Comparison of ENCODE assay signal across 11 mouse cellular contexts in the genomic region with DNA sequence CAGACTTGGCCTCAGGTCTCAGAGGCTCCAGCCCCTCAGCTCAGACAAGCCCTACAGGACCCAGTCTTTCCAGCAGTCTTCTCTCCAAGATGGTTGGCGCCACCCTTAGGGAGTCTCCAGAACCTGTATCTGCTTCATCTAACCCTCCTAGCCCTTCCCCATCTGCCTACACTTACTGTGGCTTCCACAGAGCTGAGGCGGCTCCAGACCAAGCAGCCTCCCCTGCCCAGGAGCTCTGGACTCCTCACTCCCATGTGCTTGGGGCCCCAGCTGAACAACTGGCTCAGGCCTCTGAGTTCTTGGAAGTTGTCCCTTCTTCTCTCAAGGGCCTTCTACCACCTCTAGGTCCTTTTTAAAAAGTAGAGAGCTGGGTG. TPM values are rescaled to one million over a fixed set of nuclear protein-coding genes. Genes with fewer than 3 reads are reported as not detected.
DNase-seq lines count a peak whose midpoint lies in the region; ATAC-seq and TF ChIP-seq lines count a peak whose summit lies in the region.
"Had no signal": no experiment of that assay in that cellular context is flagged by ENCODE, and none has a peak within 500 bp of the region (broad histone marks: within the 10 kb centered on the region; RNA-seq: fewer than 3 reads in every experiment).

No protein-coding gene starts in this region.

- no peaks in the 10 kb centered on the region for H3K36me3 ChIP-seq in forebrain, embryonic 12.5 days (replicated peaks)
- no peaks in the 10 kb centered on the region for H3K36me3 ChIP-seq in forebrain, embryonic 10.5 days (replicated peaks)
- H3K36me3 ChIP-seq in erythroblast, embryonic 14.5 days (ENCODE audit: control insufficient read depth), result peaks cover 4% of the 10 kb centered on the region
- H3K36me3 ChIP-seq in liver, postnatal 0 days (replicated peaks; ENCODE audit: insufficient read depth, low read length), result 0 out of 2 replicates have a peak, but pooled peaks cover 2% of the 10 kb centered on the region
- H3K36me3 ChIP-seq: lung, embryonic 15.5 days had no signal

- ATAC-seq in forebrain, embryonic 12.5 days (ENCODE audit: low FRiP score), result 0 out of 2 replicates have a peak, but pooled peaks have one; percentile 27
- peak; percentile 33 for ATAC-seq in liver, postnatal 0 days
- ATAC-seq: forebrain, embryonic 13.5 days had no signal

- no peak for DNase-seq in forebrain, embryonic 10.5 days (ENCODE audit: extremely low spot score, low spot score)
- DNase-seq in left cerebral cortex, adult 2 months (ENCODE audit: extremely low spot score in 1 of 2, low spot score in 2 of 2), result no peak
- no peak for DNase-seq in left cerebral cortex, postnatal 25 days (ENCODE audit: low spot score in 2 of 2)
- DNase-seq in liver, postnatal 0 days, result no peak
- no peak for DNase-seq in adrenal gland, postnatal 14 days
- DNase-seq in adrenal gland, adult 2 months, result no peak
- DNase-seq: adrenal gland, adult 8-10 months had no signal

- no peaks in the 10 kb centered on the region for H3K9me3 ChIP-seq in forebrain, embryonic 12.5 days
- H3K9me3 ChIP-seq in forebrain, embryonic 10.5 days, result no peaks in the 10 kb centered on the region
- no peaks in the 10 kb centered on the region for H3K9me3 ChIP-seq in erythroblast, embryonic 14.5 days (ENCODE audit: control insufficient read depth, low read length)
- no peaks in the 10 kb centered on the region for H3K9me3 ChIP-seq in liver, postnatal 0 days (ENCODE audit: low read length)
- H3K9me3 ChIP-seq: forebrain, embryonic 13.5 days; lung, embryonic 15.5 days had no signal

- no peak overlapping the region for H3K4me3 ChIP-seq in forebrain, embryonic 12.5 days (replicated peaks)
- no peak overlapping the region for H3K4me3 ChIP-seq in forebrain, embryonic 10.5 days
- no peak overlapping the region for H3K4me3 ChIP-seq in left cerebral cortex, adult 2 months
- H3K4me3 ChIP-seq in erythroblast, embryonic 14.5 days (replicated peaks), result peak overlapping the region; percentile 17
- H3K4me3 ChIP-seq in liver, postnatal 0 days (ENCODE audit: low read depth, low read length), result no peak overlapping the region
- H3K4me3 ChIP-seq: forebrain, embryonic 13.5 days; lung, embryonic 15.5 days had no signal

- H3K4me1 ChIP-seq in forebrain, embryonic 12.5 days, result no peaks in the 10 kb centered on the region; the same call in 1 of the 2 replicates
- peaks cover 12% of the 10 kb centered on the region for H3K4me1 ChIP-seq in forebrain, embryonic 10.5 days
- H3K4me1 ChIP-seq in erythroblast, embryonic 14.5 days (ENCODE audit: control insufficient read depth), result peaks cover 56% of the 10 kb centered on the region
- H3K4me1 ChIP-seq in liver, postnatal 0 days (ENCODE audit: insufficient read depth), result peaks cover 25% of the 10 kb centered on the region

- intact Hi-C loops in left cerebral cortex, adult 2 months (cut with DNase I), result loop anchor here (2.0 to 5.0 kb wide), 3 partner anchors 81 to 135 kb away; partner anchors contain the start of genes Irf7 and Phrf1
- intact Hi-C loops in left cerebral cortex, postnatal 25 days (cut with DNase I), result loop anchor here (2.0 to 5.0 kb wide), 2 partner anchors 96 to 135 kb away; partner anchors contain the start of genes Irf7 and Phrf1

- H3K9ac ChIP-seq in forebrain, embryonic 12.5 days, result no peak overlapping the region
- 0 out of 2 replicates have a peak overlapping the region, but pooled peaks have one; percentile 9 for H3K9ac ChIP-seq in liver, postnatal 0 days (replicated peaks)
- H3K9ac ChIP-seq: forebrain, embryonic 13.5 days; lung, embryonic 15.5 days had no signal

- no peak for TF ChIP-seq EP300 in liver, postnatal 0 days (IDR thresholded peaks at IDR 0.05; ENCODE audit: low read depth)

- no peak overlapping the region for H3K27ac ChIP-seq in forebrain, embryonic 12.5 days
- H3K27ac ChIP-seq in forebrain, embryonic 10.5 days, result no peak overlapping the region; the same call in 1 of the 2 replicates
- peak overlapping the region; percentile 72; the same call in 1 of the 2 replicates for H3K27ac ChIP-seq in left cerebral cortex, adult 2 months
- peak overlapping the region; percentile 77 for H3K27ac ChIP-seq in liver, postnatal 0 days (ENCODE audit: low read depth)
- H3K27ac ChIP-seq: forebrain, embryonic 13.5 days; lung, embryonic 15.5 days had no signal

- peaks cover 63% of the 10 kb centered on the region for H3K27me3 ChIP-seq in forebrain, embryonic 12.5 days
- peaks cover 46% of the 10 kb centered on the region for H3K27me3 ChIP-seq in forebrain, embryonic 10.5 days (ENCODE audit: poor library complexity, severe bottlenecking)
- peaks cover 23% of the 10 kb centered on the region for H3K27me3 ChIP-seq in erythroblast, embryonic 14.5 days (ENCODE audit: control insufficient read depth)
- no peaks in the 10 kb centered on the region for H3K27me3 ChIP-seq in liver, postnatal 0 days (ENCODE audit: insufficient read depth, low read length)

- no peak overlapping the region for H3K4me2 ChIP-seq in forebrain, embryonic 12.5 days
- H3K4me2 ChIP-seq in liver, postnatal 0 days (ENCODE audit: low read depth, low read length), result no peak overlapping the region
- H3K4me2 ChIP-seq: forebrain, embryonic 13.5 days; lung, embryonic 15.5 days had no signal

- 60% methylated on average over 2 of the region's 2 CpGs for WGBS in forebrain, embryonic 12.5 days
- 60% methylated on average over 2 of the region's 2 CpGs for WGBS in forebrain, embryonic 10.5 days
- 58% methylated on average over 2 of the region's 2 CpGs for WGBS in liver, postnatal 0 days (ENCODE audit: insufficient replicate concordance)

- no peak for TF ChIP-seq CTCF in left cerebral cortex, adult 2 months (IDR thresholded peaks at IDR 0.05)
- no peak for TF ChIP-seq CTCF in liver, postnatal 0 days (IDR thresholded peaks at IDR 0.05; ENCODE audit: low read depth)

RNA-seq across cellular contexts. Expression of gene Eps8l2, which starts 25.1 kb away (rescaled TPM):
- 1.2 and 1.7 TPM in 2 replicates for polyA plus RNA-seq in forebrain, embryonic 12.5 days (2016; fragmentation: Nextera tagmentation; extraction: Ambion mirVana)
- 4.2 and 4.5 TPM in 2 replicates for polyA plus RNA-seq in forebrain, embryonic 10.5 days (2016; fragmentation: Nextera tagmentation; extraction: Ambion mirVana)
- total RNA-seq in left cerebral cortex, adult 2 months (2021), result 1 to 10 TPM; 3.6 to 5.3 TPM
- 1 to 10 TPM; 3.0 to 3.3 TPM for total RNA-seq in left cerebral cortex, postnatal 25 days (2021)
- polyA plus RNA-seq in erythroblast, embryonic 14.5 days (2012), result 0.05 and 0.09 TPM in 2 replicates
- 22.2 and 25.4 TPM in 2 replicates for polyA plus RNA-seq in liver, postnatal 0 days (2015; fragmentation: Nextera tagmentation; extraction: Ambion mirVana)
- total RNA-seq in adrenal gland, postnatal 14 days (2021), result 5.1 and 5.5 TPM in 2 replicates
- 1 to 10 TPM; 2.7 to 3.0 TPM for total RNA-seq in adrenal gland, adult 2 months (2021)
- 2.6 and 3.8 TPM in 2 replicates for polyA plus RNA-seq in adrenal gland, adult 2 months (2012; rRNA removed)

RNA-seq across cellular contexts. Expression of gene Taldo1, which starts 28.3 kb away (rescaled TPM):
- 397 and 407 TPM in 2 replicates for polyA plus RNA-seq in forebrain, embryonic 12.5 days (2016; fragmentation: Nextera tagmentation; extraction: Ambion mirVana)
- polyA plus RNA-seq in forebrain, embryonic 10.5 days (2016; fragmentation: Nextera tagmentation; extraction: Ambion mirVana), result 335 and 368 TPM in 2 replicates
- 10 to 100 TPM; 87.5 to 90.9 TPM for total RNA-seq in left cerebral cortex, adult 2 months (2021)
- total RNA-seq in left cerebral cortex, postnatal 25 days (2021), result 100 to 1,000 TPM; 103 TPM
- polyA plus RNA-seq in erythroblast, embryonic 14.5 days (2012), result 53.1 and 91.9 TPM in 2 replicates
- polyA plus RNA-seq in liver, postnatal 0 days (2015; fragmentation: Nextera tagmentation; extraction: Ambion mirVana), result 246 and 265 TPM in 2 replicates
- total RNA-seq in adrenal gland, postnatal 14 days (2021), result 479 and 481 TPM in 2 replicates
- total RNA-seq in adrenal gland, adult 2 months (2021), result 100 to 1,000 TPM; 640 to 700 TPM
- polyA plus RNA-seq in adrenal gland, adult 2 months (2012; rRNA removed), result 260 and 309 TPM in 2 replicates

RNA-seq across cellular contexts. Expression of gene Tmem80, which starts 36.2 kb away (rescaled TPM):
- 59.9 and 63.6 TPM in 2 replicates for polyA plus RNA-seq in forebrain, embryonic 12.5 days (2016; fragmentation: Nextera tagmentation; extraction: Ambion mirVana)
- 48.2 and 51.0 TPM in 2 replicates for polyA plus RNA-seq in forebrain, embryonic 10.5 days (2016; fragmentation: Nextera tagmentation; extraction: Ambion mirVana)
- total RNA-seq in left cerebral cortex, adult 2 months (2021), result 10 to 100 TPM; 33.3 to 34.9 TPM
- 10 to 100 TPM; 33.4 to 34.6 TPM for total RNA-seq in left cerebral cortex, postnatal 25 days (2021)
- polyA plus RNA-seq in erythroblast, embryonic 14.5 days (2012), result 4.6 TPM in 2 replicates
- polyA plus RNA-seq in liver, postnatal 0 days (2015; fragmentation: Nextera tagmentation; extraction: Ambion mirVana), result 9.2 and 11.9 TPM in 2 replicates
- 22.9 and 25.6 TPM in 2 replicates for total RNA-seq in adrenal gland, postnatal 14 days (2021)
- 10 to 100 TPM; 26.9 to 34.8 TPM for total RNA-seq in adrenal gland, adult 2 months (2021)
- polyA plus RNA-seq in adrenal gland, adult 2 months (2012; rRNA removed), result 32.7 and 33.5 TPM in 2 replicates

RNA-seq across cellular contexts. Expression of gene Deaf1, which starts 36.2 kb away (rescaled TPM):
- 74.0 and 78.4 TPM in 2 replicates for polyA plus RNA-seq in forebrain, embryonic 12.5 days (2016; fragmentation: Nextera tagmentation; extraction: Ambion mirVana)
- 59.2 and 59.3 TPM in 2 replicates for polyA plus RNA-seq in forebrain, embryonic 10.5 days (2016; fragmentation: Nextera tagmentation; extraction: Ambion mirVana)
- total RNA-seq in left cerebral cortex, adult 2 months (2021), result 10 to 100 TPM; 63.1 to 63.8 TPM
- 10 to 100 TPM; 71.8 to 76.6 TPM for total RNA-seq in left cerebral cortex, postnatal 25 days (2021)
- polyA plus RNA-seq in erythroblast, embryonic 14.5 days (2012), result 7.6 and 8.1 TPM in 2 replicates
- 10.7 and 11.9 TPM in 2 replicates for polyA plus RNA-seq in liver, postnatal 0 days (2015; fragmentation: Nextera tagmentation; extraction: Ambion mirVana)
- 32.5 and 41.2 TPM in 2 replicates for total RNA-seq in adrenal gland, postnatal 14 days (2021)
- total RNA-seq in adrenal gland, adult 2 months (2021), result 10 to 100 TPM; 27.8 to 30.5 TPM
- 18.7 and 34.4 TPM in 2 replicates for polyA plus RNA-seq in adrenal gland, adult 2 months (2012; rRNA removed)

RNA-seq across cellular contexts. Expression of gene Gatd1, which starts 50.2 kb away (rescaled TPM):
- 47.0 and 50.0 TPM in 2 replicates for polyA plus RNA-seq in forebrain, embryonic 12.5 days (2016; fragmentation: Nextera tagmentation; extraction: Ambion mirVana)
- 43.2 and 44.7 TPM in 2 replicates for polyA plus RNA-seq in forebrain, embryonic 10.5 days (2016; fragmentation: Nextera tagmentation; extraction: Ambion mirVana)
- total RNA-seq in left cerebral cortex, adult 2 months (2021), result 10 to 100 TPM; 38.9 to 46.5 TPM
- total RNA-seq in left cerebral cortex, postnatal 25 days (2021), result 10 to 100 TPM; 41.3 to 48.4 TPM
- polyA plus RNA-seq in erythroblast, embryonic 14.5 days (2012), result 0.16 and 0.42 TPM in 2 replicates
- 17.4 and 18.2 TPM in 2 replicates for polyA plus RNA-seq in liver, postnatal 0 days (2015; fragmentation: Nextera tagmentation; extraction: Ambion mirVana)
- total RNA-seq in adrenal gland, postnatal 14 days (2021), result 22.5 and 36.2 TPM in 2 replicates
- total RNA-seq in adrenal gland, adult 2 months (2021), result 10 to 100 TPM; 29.7 to 41.1 TPM
- 49.5 and 58.2 TPM in 2 replicates for polyA plus RNA-seq in adrenal gland, adult 2 months (2012; rRNA removed)

Comparison
In these comparisons a context has a peak if more than half of its experiments do, and no peak if none do; other contexts are left out.
1. H3K27ac ChIP-seq: peak in left cerebral cortex, adult 2 months (single experiment) and liver, postnatal 0 days (single experiment); none in forebrain, embryonic 12.5 days (single experiment) and forebrain, embryonic 10.5 days (single experiment).